Mouse (Mus musculus) spleen, postnatal 4 days (tissue): ENCODE data around the gene Nptn.
"Not testable (repeated sequence)": the region's sequence is repeated elsewhere in the genome, so short reads cannot be mapped to it uniquely, and the experiment has no call there.

Experiments
- DNase-seq, 2 experiments: peaks; one replicate each; pipeline ENCODE4 v3.0.0; 2022; ENCODE audit warnings: low spot score in 2 of 2

Nptn gene

GRCm38 (mm10) chr9:58560211-58560610 is 21.8 kb upstream of the Nptn start:
- no peak for DNase-seq

- DNase-seq, result not testable (repeated sequence)
Measured at GRCm38 (mm10) chr9:58565945-58566344, 16.1 kb upstream of the Nptn start.

GRCm38 (mm10) chr9:58567682-58568081 is 14.4 kb upstream of the Nptn start:
- DNase-seq, result no peak

- peak in 1 of 2 experiments; percentile 31 for DNase-seq
Measured at GRCm38 (mm10) chr9:58571001-58571400, 11.0 kb upstream of the Nptn start.

- DNase-seq, result peak; percentile 81 to 90
Measured at GRCm38 (mm10) chr9:58578669-58579068, 3.4 kb upstream of the Nptn start.

GRCm38 (mm10) chr9:58580453-58581195 is 1.4 kb upstream of the Nptn start:
- not testable (repeated sequence) for DNase-seq

GRCm38 (mm10) chr9:58581283-58581930 is 633 bp upstream of the Nptn start:
- DNase-seq, result peak in 1 of 2 experiments; percentile 14

- peak; percentile 66 to 87 for DNase-seq
Measured at GRCm38 (mm10) chr9:58582581-58583266, 684 bp downstream of the Nptn start.

GRCm38 (mm10) chr9:58583267-58583641 is 1.2 kb downstream of the Nptn start:
- peak; percentile 24 to 71 for DNase-seq

GRCm38 (mm10) chr9:58584323-58584722 is 2.3 kb downstream of the Nptn start:
- DNase-seq, result no peak

GRCm38 (mm10) chr9:58588657-58589056 is 6.6 kb downstream of the Nptn start:
- no peak for DNase-seq

GRCm38 (mm10) chr9:58595313-58595712 is 13.3 kb downstream of the Nptn start:
- no peak for DNase-seq

GRCm38 (mm10) chr9:58613790-58614189 is 31.8 kb downstream of the Nptn start:
- no peak for DNase-seq

- no peak for DNase-seq
Measured at GRCm38 (mm10) chr9:58615064-58615938, 33.3 kb downstream of the Nptn start.

GRCm38 (mm10) chr9:58623009-58623408 is 41.0 kb downstream of the Nptn start:
- no peak for DNase-seq

GRCm38 (mm10) chr9:58627197-58627596 is 45.2 kb downstream of the Nptn start:
- no peak for DNase-seq

- no peak for DNase-seq
Measured at GRCm38 (mm10) chr9:58630441-58630840, 48.4 kb downstream of the Nptn start.

- no peak for DNase-seq
Measured at GRCm38 (mm10) chr9:58648406-58649264, 66.6 kb downstream of the Nptn start.

GRCm38 (mm10) chr9:58649265-58649626 is 67.2 kb downstream of the Nptn start:
- no peak for DNase-seq

- peak in 1 of 2 experiments; percentile 36 for DNase-seq
Measured at GRCm38 (mm10) chr9:58651993-58652392, 70.0 kb downstream of the Nptn start.

- no peak for DNase-seq
Measured at GRCm38 (mm10) chr9:58654494-58654893, 72.5 kb downstream of the Nptn start.
